Mouse (Mus musculus): ENCODE results near the gene Fam234b. TPM values are rescaled to one million over a fixed set of nuclear protein-coding genes. Genes with fewer than 3 reads are reported as not detected.
A peak's percentile ranks its signal among the peaks of the same experiment; 100 is the strongest.

The Fam234b gene
- total and polyA plus RNA-seq, 2 experiments from 2014 or later = 75.7 to 92.0 TPM

- H3K27ac ChIP-seq = no peak overlapping the region
- H3K27me3 ChIP-seq (ENCODE audit: insufficient read depth, low read length) = no peaks in the 10 kb centered on the region
- no peaks in the 10 kb centered on the region for H3K36me3 ChIP-seq (ENCODE audit: insufficient read depth, low read length)
- H3K4me3 ChIP-seq (ENCODE audit: low read length) = no peak overlapping the region
- no peaks in the 10 kb centered on the region for H3K4me1 ChIP-seq (ENCODE audit: insufficient read depth, low read length)
- no peak overlapping the region for H3K9ac ChIP-seq (replicated peaks; ENCODE audit: low read length)
- H3K4me2 ChIP-seq (ENCODE audit: low read depth, low read length) = no peak overlapping the region
- no peak for TF ChIP-seq CTCF (IDR thresholded peaks at IDR 0.05; ENCODE audit: low read depth)
- ATAC-seq = no peak
- H3K9me3 ChIP-seq (ENCODE audit: low read length) = no peaks in the 10 kb centered on the region
- WGBS = 94% methylated on average over 1 of the region's 1 CpGs
- DNase-seq (ENCODE audit: low spot score) = no peak
Observed at GRCm38 (mm10) chr6:135191906-135192305, 5.9 kb upstream of the Fam234b start.

- TF ChIP-seq CTCF (IDR thresholded peaks at IDR 0.05; ENCODE audit: low read depth) = no peak
- WGBS = 70% methylated on average over 8 of the region's 8 CpGs
- Histone ChIP-seq H3K4me2 (ENCODE audit: low read depth, low read length) (no peak overlapping the region), H3K27me3 (ENCODE audit: insufficient read depth, low read length) (no peaks in the 10 kb centered on the region), H3K27ac (no peak overlapping the region), H3K4me3 (ENCODE audit: low read length) (no peak overlapping the region), H3K4me1 (ENCODE audit: insufficient read depth, low read length) (no peaks in the 10 kb centered on the region), H3K9ac (replicated peaks; ENCODE audit: low read length) (no peak overlapping the region), H3K9me3 (ENCODE audit: low read length) (no peaks in the 10 kb centered on the region), H3K36me3 (ENCODE audit: insufficient read depth, low read length) (no peaks in the 10 kb centered on the region)
- DNase-seq (ENCODE audit: low spot score) (no peak), ATAC-seq (no peak)
Observed at GRCm38 (mm10) chr6:135192993-135193392, 4.8 kb upstream of the Fam234b start.

GRCm38 (mm10) chr6:135193733-135194132, 4.0 kb upstream of the Fam234b start:
- 24% methylated on average over 4 of the region's 4 CpGs for WGBS
- no peak overlapping the region for H3K4me3 ChIP-seq (ENCODE audit: low read length)

GRCm38 (mm10) chr6:135194907-135195306, 2.9 kb upstream of the Fam234b start:
- peaks cover 3% of the 10 kb centered on the region; the same call in 1 of the 2 replicates for H3K4me1 ChIP-seq (ENCODE audit: insufficient read depth, low read length)
- no peak overlapping the region for H3K27ac ChIP-seq
- no peaks in the 10 kb centered on the region for H3K9me3 ChIP-seq (ENCODE audit: low read length)
- no peak overlapping the region for H3K4me2 ChIP-seq (ENCODE audit: low read depth, low read length)
- H3K27me3 ChIP-seq (ENCODE audit: insufficient read depth, low read length) = no peaks in the 10 kb centered on the region
- no peak overlapping the region for H3K4me3 ChIP-seq (ENCODE audit: low read length)
- WGBS = 71% methylated on average over 4 of the region's 4 CpGs
- no peak for TF ChIP-seq CTCF (IDR thresholded peaks at IDR 0.05; ENCODE audit: low read depth)
- ATAC-seq = no peak
- H3K36me3 ChIP-seq (ENCODE audit: insufficient read depth, low read length) = no peaks in the 10 kb centered on the region
- DNase-seq (ENCODE audit: low spot score) = no peak
- H3K9ac ChIP-seq (replicated peaks; ENCODE audit: low read length) = no peak overlapping the region

More at GRCm38 (mm10) chr6:135193733-135194132, 4.0 kb upstream of the Fam234b start:
- no peak overlapping the region for H3K4me2 ChIP-seq (ENCODE audit: low read depth, low read length)
- DNase-seq (ENCODE audit: low spot score) (no peak), ATAC-seq (no peak)
- H3K27me3 ChIP-seq (ENCODE audit: insufficient read depth, low read length) = no peaks in the 10 kb centered on the region
- H3K36me3 ChIP-seq (ENCODE audit: insufficient read depth, low read length) = no peaks in the 10 kb centered on the region
- no peaks in the 10 kb centered on the region for H3K9me3 ChIP-seq (ENCODE audit: low read length)
- no peak overlapping the region for H3K9ac ChIP-seq (replicated peaks; ENCODE audit: low read length)
- H3K27ac ChIP-seq = no peak overlapping the region
- no peak for TF ChIP-seq CTCF (IDR thresholded peaks at IDR 0.05; ENCODE audit: low read depth)
- H3K4me1 ChIP-seq (ENCODE audit: insufficient read depth, low read length) = no peaks in the 10 kb centered on the region

- H3K9me3 ChIP-seq (ENCODE audit: low read length) = no peaks in the 10 kb centered on the region
- WGBS = 85% methylated on average over 8 of the region's 8 CpGs
- no peak overlapping the region for H3K9ac ChIP-seq (replicated peaks; ENCODE audit: low read length)
- H3K36me3 ChIP-seq (ENCODE audit: insufficient read depth, low read length) = no peaks in the 10 kb centered on the region
- TF ChIP-seq CTCF (IDR thresholded peaks at IDR 0.05; ENCODE audit: low read depth) = no peak
- ATAC-seq (no peak), DNase-seq (ENCODE audit: low spot score) (no peak)
- H3K4me1 ChIP-seq (ENCODE audit: insufficient read depth, low read length) = peaks cover 6% of the 10 kb centered on the region; the same call in 1 of the 2 replicates
- H3K4me2 ChIP-seq (ENCODE audit: low read depth, low read length) = no peak overlapping the region
- H3K27ac ChIP-seq = no peak overlapping the region
- no peak overlapping the region for H3K4me3 ChIP-seq (ENCODE audit: low read length)
- no peaks in the 10 kb centered on the region for H3K27me3 ChIP-seq (ENCODE audit: insufficient read depth, low read length)
Observed at GRCm38 (mm10) chr6:135196707-135197106, 1.1 kb upstream of the Fam234b start.

GRCm38 (mm10) chr6:135197446-135197845, 331 bp upstream of the Fam234b start:
- no peaks in the 10 kb centered on the region for H3K9me3 ChIP-seq (ENCODE audit: low read length)
- no peak for TF ChIP-seq CTCF (IDR thresholded peaks at IDR 0.05; ENCODE audit: low read depth)
- no peaks in the 10 kb centered on the region for H3K27me3 ChIP-seq (ENCODE audit: insufficient read depth, low read length)
- peak overlapping the region; percentile 94 for H3K4me3 ChIP-seq (ENCODE audit: low read length)
- 20% methylated on average over 7 of the region's 7 CpGs for WGBS
- H3K9ac ChIP-seq (replicated peaks; ENCODE audit: low read length) = peak overlapping the region; percentile 92
- H3K4me1 ChIP-seq (ENCODE audit: insufficient read depth, low read length) = peaks cover 6% of the 10 kb centered on the region; the same call in 1 of the 2 replicates
- peak overlapping the region; percentile 89 for H3K4me2 ChIP-seq (ENCODE audit: low read depth, low read length)
- H3K36me3 ChIP-seq (ENCODE audit: insufficient read depth, low read length) = no peaks in the 10 kb centered on the region
- no peak for DNase-seq (ENCODE audit: low spot score)
- H3K27ac ChIP-seq = peak overlapping the region; percentile 88; the same call in 1 of the 2 replicates
- ATAC-seq = no peak

GRCm38 (mm10) chr6:135198726-135199125, 949 bp downstream of the Fam234b start:
- peak overlapping the region; percentile 88 for H3K27ac ChIP-seq
- no peak for DNase-seq (ENCODE audit: low spot score)
- no peaks in the 10 kb centered on the region for H3K27me3 ChIP-seq (ENCODE audit: insufficient read depth, low read length)
- peak overlapping the region; percentile 89 for H3K4me2 ChIP-seq (ENCODE audit: low read depth, low read length)
- no peaks in the 10 kb centered on the region for H3K36me3 ChIP-seq (ENCODE audit: insufficient read depth, low read length)
- ATAC-seq = no peak
- H3K4me1 ChIP-seq (ENCODE audit: insufficient read depth, low read length) = peaks cover 6% of the 10 kb centered on the region; the same call in 1 of the 2 replicates
- 32% methylated on average over 6 of the region's 6 CpGs for WGBS
- peak overlapping the region; percentile 92 for H3K9ac ChIP-seq (replicated peaks; ENCODE audit: low read length)
- H3K4me3 ChIP-seq (ENCODE audit: low read length) = peak overlapping the region; percentile 94
- TF ChIP-seq CTCF (IDR thresholded peaks at IDR 0.05; ENCODE audit: low read depth) = no peak
- H3K9me3 ChIP-seq (ENCODE audit: low read length) = no peaks in the 10 kb centered on the region

Measured in hindbrain, postnatal 0 days (tissue).